Mouse (Mus musculus): ENCODE data around the gene Pam. TPM values are rescaled to one million over a fixed set of nuclear protein-coding genes. Genes with fewer than 3 reads are reported as not detected.

Gene Pam
- polyA plus RNA-seq, 1 experiment from 2014 or later, result 18.0 TPM

DNA sequence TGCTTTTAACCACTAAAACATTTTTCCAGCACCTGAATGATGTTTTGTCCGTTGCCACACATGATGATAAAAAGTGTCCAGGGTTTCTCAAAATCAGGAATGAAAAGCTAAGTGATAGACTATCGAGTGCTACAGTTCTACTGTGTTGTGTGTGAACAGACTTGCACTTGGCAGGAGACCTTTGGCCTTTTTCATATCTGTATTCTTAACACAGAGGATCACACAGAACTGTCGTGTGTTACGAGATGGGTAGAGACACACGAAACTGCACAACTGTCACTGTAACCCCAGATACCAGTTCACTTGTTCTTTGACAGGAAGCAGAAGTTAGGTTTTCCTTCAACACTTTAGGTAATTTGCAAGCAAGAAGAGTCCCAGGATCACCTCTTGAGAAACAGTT lies 232.7 kb downstream of the Pam start:
- H3K27me3 ChIP-seq (ENCODE audit: control insufficient read depth, insufficient read depth, low read length), result no peaks in the 10 kb centered on the region
- WGBS, result 90% methylated on average over 5 of the region's 5 CpGs
- no peak overlapping the region for H3K4me3 ChIP-seq (ENCODE audit: low read depth, low read length)
- DNase-seq (ENCODE audit: low spot score) (no peak), ATAC-seq (ENCODE audit: insufficient number of reproducible peaks, low FRiP score, low TSS enrichment, low read depth) (no peak)
- no peak overlapping the region for H3K27ac ChIP-seq (replicated peaks; ENCODE audit: low read depth, low read length)
- no peaks in the 10 kb centered on the region for H3K36me3 ChIP-seq (ENCODE audit: control insufficient read depth, insufficient read depth, low read length)
- no peak overlapping the region for H3K9ac ChIP-seq (ENCODE audit: low read length)
- no peak overlapping the region for H3K4me2 ChIP-seq (ENCODE audit: low read depth, severe bottlenecking)
- no peaks in the 10 kb centered on the region for H3K9me3 ChIP-seq (ENCODE audit: control insufficient read depth, low read length)
- H3K4me1 ChIP-seq (ENCODE audit: control insufficient read depth, insufficient read depth, low read length), result no peaks in the 10 kb centered on the region

DNA sequence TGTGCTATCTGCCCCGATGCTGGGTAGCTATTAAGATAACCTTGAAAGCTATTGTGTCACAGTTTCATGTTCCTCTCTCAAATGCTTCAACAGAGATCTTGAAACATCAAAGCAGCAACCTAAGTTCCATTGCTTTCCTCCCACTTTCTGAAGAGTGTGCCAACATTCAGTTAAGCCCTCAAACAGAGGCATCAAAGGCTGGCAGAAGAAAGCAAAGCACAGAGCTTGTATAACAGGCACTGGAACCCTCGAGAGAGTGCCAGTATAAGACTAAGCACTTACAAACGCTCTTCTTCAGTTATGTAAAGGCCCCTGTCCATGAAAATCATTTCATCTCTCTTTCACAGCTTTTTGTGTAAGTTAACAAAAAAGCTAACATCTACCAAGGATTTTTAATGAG lies 241.2 kb downstream of the Pam start:
- Histone ChIP-seq H3K9ac (ENCODE audit: low read length) (no peak overlapping the region), H3K4me3 (ENCODE audit: low read depth, low read length) (no peak overlapping the region), H3K27ac (replicated peaks; ENCODE audit: low read depth, low read length) (no peak overlapping the region), H3K9me3 (ENCODE audit: control insufficient read depth, low read length) (no peaks in the 10 kb centered on the region), H3K4me1 (ENCODE audit: control insufficient read depth, insufficient read depth, low read length) (no peaks in the 10 kb centered on the region), H3K4me2 (ENCODE audit: low read depth, severe bottlenecking) (no peak overlapping the region), H3K36me3 (ENCODE audit: control insufficient read depth, insufficient read depth, low read length) (no peaks in the 10 kb centered on the region), H3K27me3 (ENCODE audit: control insufficient read depth, insufficient read depth, low read length) (no peaks in the 10 kb centered on the region)
- ATAC-seq (ENCODE audit: insufficient number of reproducible peaks, low FRiP score, low TSS enrichment, low read depth) (no peak), DNase-seq (ENCODE audit: low spot score) (no peak)
- WGBS, result 78% methylated on average over 3 of the region's 3 CpGs

DNA sequence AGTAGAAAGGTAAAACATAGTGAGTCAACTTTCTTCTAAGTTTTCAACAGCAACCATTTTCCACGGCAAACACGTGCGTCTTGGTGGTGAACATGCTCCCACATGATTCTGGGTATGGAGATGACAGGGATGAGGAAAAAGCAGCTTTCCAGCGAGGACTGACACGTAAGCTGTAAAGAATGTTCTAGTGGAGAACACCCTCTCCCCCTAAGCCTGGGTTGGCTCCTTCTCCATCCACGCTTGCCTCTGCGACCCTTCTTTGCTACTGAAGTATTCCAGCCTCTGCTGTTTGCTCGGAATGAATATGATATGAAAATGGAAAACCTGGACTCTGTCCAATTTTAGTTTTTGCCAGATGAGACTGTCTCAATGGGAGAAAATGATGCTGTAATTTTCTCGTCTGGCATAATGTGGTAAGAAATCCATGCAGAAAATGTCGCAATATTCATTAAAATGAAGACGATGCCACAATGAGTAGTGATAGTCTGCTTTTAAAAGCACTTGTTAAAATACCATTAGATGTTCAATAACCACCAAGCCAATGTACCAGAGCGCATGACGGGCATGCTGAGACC lies 243.8 kb downstream of the Pam start:
- Histone ChIP-seq H3K27ac (replicated peaks; ENCODE audit: low read depth, low read length) (no peak overlapping the region), H3K9ac (ENCODE audit: low read length) (no peak overlapping the region), H3K27me3 (ENCODE audit: control insufficient read depth, insufficient read depth, low read length) (no peaks in the 10 kb centered on the region), H3K9me3 (ENCODE audit: control insufficient read depth, low read length) (no peaks in the 10 kb centered on the region), H3K4me2 (ENCODE audit: low read depth, severe bottlenecking) (no peak overlapping the region), H3K36me3 (ENCODE audit: control insufficient read depth, insufficient read depth, low read length) (no peaks in the 10 kb centered on the region), H3K4me1 (ENCODE audit: control insufficient read depth, insufficient read depth, low read length) (no peaks in the 10 kb centered on the region), H3K4me3 (ENCODE audit: low read depth, low read length) (no peak overlapping the region)
- ATAC-seq (ENCODE audit: insufficient number of reproducible peaks, low FRiP score, low TSS enrichment, low read depth) (no peak), DNase-seq (ENCODE audit: low spot score) (no peak)
- WGBS, result 93% methylated on average over 13 of the region's 13 CpGs

DNA sequence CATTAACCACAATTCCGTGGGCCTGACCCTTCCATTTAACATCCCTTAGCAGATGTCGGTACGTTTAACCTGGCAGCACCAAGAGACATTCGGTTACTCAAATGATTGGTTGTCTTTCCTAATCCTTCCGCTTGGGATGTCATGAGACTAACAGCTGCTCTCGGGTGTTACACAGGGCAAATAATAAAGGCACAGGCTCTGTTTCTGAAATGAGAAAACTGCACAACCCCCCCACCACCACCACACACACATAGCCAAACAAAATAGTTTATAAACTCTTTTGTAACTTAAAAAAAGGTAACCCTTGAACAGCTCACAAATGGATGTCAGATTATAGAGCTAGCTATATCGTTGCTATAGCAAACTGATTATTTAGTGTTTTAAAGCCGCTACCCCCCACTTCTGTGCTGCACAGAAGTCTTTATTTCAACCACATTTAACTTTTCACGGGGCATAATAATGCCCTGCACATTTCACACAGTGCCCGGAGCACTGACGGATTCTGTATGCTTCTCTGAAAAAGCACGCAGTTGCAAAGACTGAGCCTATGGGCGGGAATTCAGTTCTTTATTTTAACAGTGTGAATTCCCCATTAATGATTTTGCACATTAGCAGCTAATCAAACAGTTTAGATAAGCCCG lies 246.7 kb downstream of the Pam start:
- Histone ChIP-seq H3K36me3 (ENCODE audit: control insufficient read depth, insufficient read depth, low read length) (no peaks in the 10 kb centered on the region), H3K4me1 (ENCODE audit: control insufficient read depth, insufficient read depth, low read length) (no peaks in the 10 kb centered on the region), H3K9ac (ENCODE audit: low read length) (no peak overlapping the region), H3K27me3 (ENCODE audit: control insufficient read depth, insufficient read depth, low read length) (no peaks in the 10 kb centered on the region), H3K9me3 (ENCODE audit: control insufficient read depth, low read length) (no peaks in the 10 kb centered on the region), H3K4me2 (ENCODE audit: low read depth, severe bottlenecking) (no peak overlapping the region), H3K27ac (replicated peaks; ENCODE audit: low read depth, low read length) (no peak overlapping the region), H3K4me3 (ENCODE audit: low read depth, low read length) (no peak overlapping the region)
- 76% methylated on average over 14 of the region's 14 CpGs for WGBS
- ATAC-seq (ENCODE audit: insufficient number of reproducible peaks, low FRiP score, low TSS enrichment, low read depth), result no peak
- DNase-seq (ENCODE audit: low spot score), result no peak

DNA sequence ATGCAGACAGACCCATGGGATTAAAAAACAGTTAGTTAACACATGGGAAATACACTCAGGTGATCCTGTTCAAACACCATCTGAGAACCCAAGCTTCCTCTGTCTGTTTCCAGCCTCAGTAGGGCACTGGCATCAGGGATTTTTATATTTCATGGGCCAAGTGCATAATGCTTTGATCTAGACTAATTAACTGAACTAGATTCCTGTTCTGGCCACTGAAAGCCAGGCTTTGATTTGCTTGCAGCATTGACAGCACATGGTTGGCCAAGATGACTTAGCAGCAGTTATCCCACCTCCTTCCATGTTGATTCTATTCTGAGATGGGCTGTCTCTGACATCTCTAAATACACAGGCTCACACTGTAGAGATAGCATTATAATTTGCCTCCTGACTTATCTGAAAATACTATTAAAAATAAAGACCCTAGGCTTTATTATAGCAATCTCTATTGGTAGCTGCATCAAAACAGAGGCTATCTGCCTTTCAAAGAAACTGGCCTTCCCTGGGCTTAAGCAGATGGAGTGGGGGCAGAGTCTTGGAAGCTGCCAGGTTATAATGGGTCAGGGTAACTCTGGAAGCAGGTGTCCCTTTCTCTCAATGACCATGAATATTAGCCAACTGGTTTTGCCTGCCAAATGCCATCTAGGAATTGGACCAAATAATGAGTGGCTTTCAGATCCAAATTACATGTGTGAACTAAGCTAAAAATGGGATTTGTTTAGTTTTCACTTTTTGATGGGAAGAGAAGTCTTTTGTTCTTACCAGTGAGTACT lies 252.0 kb downstream of the Pam start:
- DNase-seq (ENCODE audit: low spot score) (no peak), ATAC-seq (ENCODE audit: insufficient number of reproducible peaks, low FRiP score, low TSS enrichment, low read depth) (no peak)
- no peak overlapping the region for H3K4me2 ChIP-seq (ENCODE audit: low read depth, severe bottlenecking)
- no peak overlapping the region for H3K27ac ChIP-seq (replicated peaks; ENCODE audit: low read depth, low read length)
- no peaks in the 10 kb centered on the region for H3K4me1 ChIP-seq (ENCODE audit: control insufficient read depth, insufficient read depth, low read length)
- H3K27me3 ChIP-seq (ENCODE audit: control insufficient read depth, insufficient read depth, low read length), result no peaks in the 10 kb centered on the region
- H3K9me3 ChIP-seq (ENCODE audit: control insufficient read depth, low read length), result no peaks in the 10 kb centered on the region
- H3K9ac ChIP-seq (ENCODE audit: low read length), result no peak overlapping the region
- H3K4me3 ChIP-seq (ENCODE audit: low read depth, low read length), result no peak overlapping the region
- H3K36me3 ChIP-seq (ENCODE audit: control insufficient read depth, insufficient read depth, low read length), result no peaks in the 10 kb centered on the region

DNA sequence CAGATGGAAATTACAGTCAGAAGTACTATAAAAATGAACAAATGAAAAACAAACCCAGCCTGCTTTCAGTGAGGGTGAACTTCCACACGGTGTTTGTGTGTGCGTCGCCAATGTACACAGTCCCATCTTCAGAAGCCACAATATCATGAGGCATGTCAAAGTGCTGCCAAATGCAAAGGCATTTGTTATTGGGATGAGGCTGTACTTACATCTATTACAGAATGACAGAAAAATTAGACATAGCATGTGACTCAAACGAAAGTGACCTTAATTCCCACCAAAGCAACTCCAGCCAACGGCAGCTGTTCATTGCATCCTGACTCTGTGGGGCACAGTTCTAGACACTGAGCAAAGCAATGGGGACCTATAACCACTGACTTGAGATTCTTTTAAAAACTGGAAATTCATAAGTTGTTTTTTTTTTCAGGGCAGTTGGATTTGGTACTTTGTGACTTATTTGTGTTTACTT lies 261.1 kb downstream of the Pam start:
- Histone ChIP-seq H3K9ac (ENCODE audit: low read length) (no peak overlapping the region), H3K4me2 (ENCODE audit: low read depth, severe bottlenecking) (no peak overlapping the region), H3K4me3 (ENCODE audit: low read depth, low read length) (no peak overlapping the region), H3K27me3 (ENCODE audit: control insufficient read depth, insufficient read depth, low read length) (no peaks in the 10 kb centered on the region), H3K27ac (replicated peaks; ENCODE audit: low read depth, low read length) (no peak overlapping the region), H3K36me3 (ENCODE audit: control insufficient read depth, insufficient read depth, low read length) (no peaks in the 10 kb centered on the region), H3K9me3 (ENCODE audit: control insufficient read depth, low read length) (no peaks in the 10 kb centered on the region), H3K4me1 (ENCODE audit: control insufficient read depth, insufficient read depth, low read length) (no peaks in the 10 kb centered on the region)
- no peak for DNase-seq (ENCODE audit: low spot score)
- no peak for ATAC-seq (ENCODE audit: insufficient number of reproducible peaks, low FRiP score, low TSS enrichment, low read depth)
- WGBS, result 94% methylated on average over 5 of the region's 5 CpGs

DNA sequence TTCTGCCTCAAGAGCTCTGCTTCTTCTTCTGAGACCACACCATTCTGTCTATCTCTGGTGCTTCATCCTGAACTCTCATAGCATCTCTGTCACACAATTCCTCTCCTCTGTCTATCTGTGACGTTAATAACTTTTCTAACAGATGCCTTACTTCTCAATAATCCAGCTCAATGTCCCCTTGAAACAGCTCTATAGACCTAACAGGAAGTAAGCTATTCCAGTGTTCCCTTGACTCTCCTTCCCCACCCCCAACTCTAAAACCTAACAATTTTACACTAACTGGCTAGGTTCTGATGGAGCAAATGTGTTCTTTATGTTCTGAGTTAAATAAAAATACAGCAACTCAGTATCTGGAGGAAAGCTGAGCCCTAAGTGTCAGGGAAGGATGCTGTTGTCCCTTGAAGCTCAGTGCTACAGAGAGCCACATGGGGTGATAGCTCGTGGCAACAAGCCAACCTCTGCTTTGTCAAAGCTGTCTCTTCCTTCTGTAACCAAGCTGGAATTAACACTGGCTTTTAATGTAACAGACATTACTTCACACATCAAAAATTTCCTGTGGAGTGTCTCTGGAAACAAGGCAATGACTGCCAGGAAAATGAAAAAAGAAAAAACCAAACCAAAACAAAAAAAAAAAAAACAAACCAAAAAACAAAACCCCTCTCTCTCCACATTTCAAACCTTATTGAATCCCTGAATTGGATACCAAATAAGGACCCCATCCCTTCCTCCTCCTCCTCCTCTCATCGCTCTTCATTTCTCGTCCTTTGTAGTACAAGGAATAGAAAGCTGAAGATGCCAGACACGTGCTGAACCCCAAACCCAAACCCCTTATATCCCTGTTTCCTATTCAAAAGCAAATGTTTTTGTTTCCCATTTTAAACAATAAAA lies 261.7 kb downstream of the Pam start:
- no peaks in the 10 kb centered on the region for H3K36me3 ChIP-seq (ENCODE audit: control insufficient read depth, insufficient read depth, low read length)
- no peaks in the 10 kb centered on the region for H3K9me3 ChIP-seq (ENCODE audit: control insufficient read depth, low read length)
- ATAC-seq (ENCODE audit: insufficient number of reproducible peaks, low FRiP score, low TSS enrichment, low read depth) (no peak), DNase-seq (ENCODE audit: low spot score) (no peak)
- H3K9ac ChIP-seq (ENCODE audit: low read length), result no peak overlapping the region
- no peak overlapping the region for H3K27ac ChIP-seq (replicated peaks; ENCODE audit: low read depth, low read length)
- WGBS, result 85% methylated on average over 5 of the region's 5 CpGs
- no peak overlapping the region for H3K4me2 ChIP-seq (ENCODE audit: low read depth, severe bottlenecking)
- H3K4me1 ChIP-seq (ENCODE audit: control insufficient read depth, insufficient read depth, low read length), result no peaks in the 10 kb centered on the region
- no peaks in the 10 kb centered on the region for H3K27me3 ChIP-seq (ENCODE audit: control insufficient read depth, insufficient read depth, low read length)
- no peak overlapping the region for H3K4me3 ChIP-seq (ENCODE audit: low read depth, low read length)

DNA sequence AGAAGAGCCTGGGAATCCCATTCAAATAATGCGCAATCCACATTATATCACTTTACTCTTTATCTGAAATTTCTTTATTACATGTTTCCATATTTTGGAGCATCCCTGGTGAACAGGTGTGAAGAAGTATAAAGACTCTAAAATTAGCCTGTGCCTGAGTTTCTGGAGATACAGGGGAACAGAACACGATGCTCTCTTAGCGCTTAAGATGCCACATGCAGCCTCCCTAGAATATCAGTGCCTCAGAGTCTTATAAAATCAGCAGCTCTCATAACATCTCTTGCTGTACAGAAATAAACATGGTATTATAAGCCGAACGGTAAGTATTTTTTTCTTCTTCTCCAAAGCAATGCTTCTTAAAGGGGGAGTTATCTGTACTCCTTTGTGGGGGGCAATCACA lies 267.4 kb downstream of the Pam start:
- H3K9ac ChIP-seq (ENCODE audit: low read length), result no peak overlapping the region
- H3K36me3 ChIP-seq (ENCODE audit: control insufficient read depth, insufficient read depth, low read length), result no peaks in the 10 kb centered on the region
- ATAC-seq (ENCODE audit: insufficient number of reproducible peaks, low FRiP score, low TSS enrichment, low read depth) (no peak), DNase-seq (ENCODE audit: low spot score) (no peak)
- WGBS, result 96% methylated on average over 5 of the region's 5 CpGs
- no peak overlapping the region for H3K4me3 ChIP-seq (ENCODE audit: low read depth, low read length)
- no peaks in the 10 kb centered on the region for H3K4me1 ChIP-seq (ENCODE audit: control insufficient read depth, insufficient read depth, low read length)
- H3K9me3 ChIP-seq (ENCODE audit: control insufficient read depth, low read length), result no peaks in the 10 kb centered on the region
- H3K27me3 ChIP-seq (ENCODE audit: control insufficient read depth, insufficient read depth, low read length), result no peaks in the 10 kb centered on the region
- H3K4me2 ChIP-seq (ENCODE audit: low read depth, severe bottlenecking), result no peak overlapping the region
- no peak overlapping the region for H3K27ac ChIP-seq (replicated peaks; ENCODE audit: low read depth, low read length)
